Mouse (Mus musculus): ENCODE measurements around the gene Capn7.

Capn7 gene

GRCm38 (mm10) chr14:31362236-31362635 lies 25.8 kb downstream of the Capn7 start:
- CTCF ChIA-PET: interaction anchor here (0.7 to 0.9 kb wide), 2 partner anchors 10 to 14 kb away, joined by 3 to 7 read pairs; no protein-coding TSS in a partner anchor

GRCm38 (mm10) chr14:31364589-31364988 lies 28.2 kb downstream of the Capn7 start:
- CTCF ChIA-PET: interaction anchor here (0.7 to 0.8 kb wide), 2 partner anchors 22 to 106 kb away, joined by 3 to 5 read pairs; no protein-coding TSS in a partner anchor

- CTCF ChIA-PET: interaction anchor here (0.6 kb wide), 1 partner anchor 38 kb away, joined by 3 read pairs; no protein-coding TSS in a partner anchor
These were observed 28.9 kb downstream of the Capn7 start for GRCm38 (mm10) chr14:31365350-31365749.

- CTCF ChIA-PET: interaction anchor here (0.6 kb wide), 1 partner anchor 35 kb away, joined by 5 read pairs; no protein-coding TSS in a partner anchor
These were observed 31.5 kb downstream of the Capn7 start for GRCm38 (mm10) chr14:31367951-31368350.

- CTCF ChIA-PET: interaction anchor here (0.7 kb wide), 1 partner anchor 13 kb away, joined by 3 read pairs; no protein-coding TSS in a partner anchor
These were observed 32.9 kb downstream of the Capn7 start for GRCm38 (mm10) chr14:31369377-31369776.

- CTCF ChIA-PET: no interaction called here
These were observed 38.0 kb downstream of the Capn7 start for GRCm38 (mm10) chr14:31374390-31374789.

- CTCF ChIA-PET: interaction anchor here (0.7 kb wide), 1 partner anchor 15 kb away, joined by 3 read pairs; no protein-coding TSS in a partner anchor
These were observed 39.9 kb downstream of the Capn7 start for GRCm38 (mm10) chr14:31376331-31376730.

GRCm38 (mm10) chr14:31382276-31382675 lies 45.8 kb downstream of the Capn7 start:
- CTCF ChIA-PET: no interaction called here

- CTCF ChIA-PET: no interaction called here
These were observed 47.1 kb downstream of the Capn7 start for GRCm38 (mm10) chr14:31383470-31384050.

GRCm38 (mm10) chr14:31384366-31385323 lies 48.2 kb downstream of the Capn7 start:
- CTCF ChIA-PET: interaction anchor here (0.7 to 1.5 kb wide), 3 partner anchors 27 to 85 kb away, joined by 3 to 4 read pairs (median 4); partner anchors contain the start of gene Sh3bp5

- CTCF ChIA-PET: interaction anchor here (0.5 to 1.5 kb wide), 3 partner anchors 49 to 85 kb away, joined by 3 to 6 read pairs (median 4); partner anchors contain the start of gene Capn7
These were observed 49.0 kb downstream of the Capn7 start for GRCm38 (mm10) chr14:31385406-31385805.

- CTCF ChIA-PET: interaction anchor here (0.5 to 1.5 kb wide), 8 partner anchors 26 to 932 kb away, joined by 3 to 6 read pairs (median 4); partner anchors contain the start of gene Capn7
These were observed 49.7 kb downstream of the Capn7 start for GRCm38 (mm10) chr14:31385977-31386697.

GRCm38 (mm10) chr14:31387301-31387981 lies 51.0 kb downstream of the Capn7 start:
- CTCF ChIA-PET: interaction anchor here (0.8 kb wide), 1 partner anchor 22 kb away, joined by 4 read pairs; no protein-coding TSS in a partner anchor

GRCm38 (mm10) chr14:31388086-31388872 lies 51.8 kb downstream of the Capn7 start:
- CTCF ChIA-PET: no interaction called here

GRCm38 (mm10) chr14:31389421-31390147 lies 53.1 kb downstream of the Capn7 start:
- CTCF ChIA-PET: no interaction called here

- CTCF ChIA-PET: interaction anchor here (1.2 kb wide), 1 partner anchor 42 kb away, joined by 3 read pairs; no protein-coding TSS in a partner anchor
These were observed 55.9 kb downstream of the Capn7 start for GRCm38 (mm10) chr14:31392300-31392699.

GRCm38 (mm10) chr14:31392873-31393545 lies 56.6 kb downstream of the Capn7 start:
- CTCF ChIA-PET: no interaction called here

- CTCF ChIA-PET: no interaction called here
These were observed 57.1 kb downstream of the Capn7 start for GRCm38 (mm10) chr14:31393546-31393890.
